Mouse (Mus musculus) kidney, postnatal 25 days (tissue): ENCODE data around the gene Eef1b2.
"Not testable (repeated sequence)": the region's sequence is repeated elsewhere in the genome, so short reads cannot be mapped to it uniquely, and the experiment has no call there.

ENCODE experiments used
- DNase-seq, 2 experiments: peaks; one replicate each; pipeline ENCODE4 v3.0.0; 2021; ENCODE audit warnings: mixed read lengths in 2 of 2

The Eef1b2 gene

DNA sequence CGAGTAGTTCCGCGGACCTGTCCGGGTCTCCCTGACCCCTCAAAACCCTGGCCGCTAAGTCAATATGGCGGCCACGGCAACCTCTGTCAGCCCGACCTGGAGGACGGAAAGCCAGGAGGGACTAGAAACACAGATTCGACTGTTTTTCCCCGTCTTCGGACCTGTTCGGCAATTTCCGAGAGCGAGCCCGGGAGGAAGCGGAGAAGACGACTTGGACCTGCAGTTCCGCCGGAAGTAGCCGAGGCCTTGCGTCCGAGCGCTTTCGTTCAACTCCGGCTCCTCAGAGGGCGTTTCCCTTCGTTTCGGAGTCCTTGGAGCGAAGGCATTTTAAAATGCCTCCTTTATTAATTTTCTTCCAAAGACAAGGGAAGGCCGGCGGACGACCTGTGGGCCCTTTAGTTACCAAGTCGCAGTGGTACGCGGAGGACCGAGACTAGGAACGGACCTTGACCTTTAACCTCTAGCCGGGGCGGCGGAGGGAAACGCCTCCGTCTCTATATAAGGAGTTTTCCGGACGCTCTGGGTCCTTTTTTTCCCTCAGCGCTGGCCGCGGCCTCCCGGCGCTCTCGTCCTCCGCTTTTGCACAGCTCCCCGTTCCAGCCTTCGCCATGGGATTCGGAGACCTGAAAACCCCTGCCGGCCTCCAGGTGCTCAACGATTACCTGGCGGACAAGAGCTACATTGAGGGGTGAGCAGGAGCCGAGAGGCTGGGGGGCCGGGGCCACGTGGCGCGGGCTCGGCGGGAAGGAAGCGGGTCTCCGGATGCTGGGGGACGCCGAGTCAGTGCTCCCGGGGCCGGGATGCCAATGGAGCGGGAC, at the start of gene Eef1b2, which contains the start of gene Ndufs1:
TSS of gene Eef1b2 (plus strand) at position 222 of the 818 bp plus-strand sequence.
TSS of gene Ndufs1 (minus strand) at position 230 of the 818 bp plus-strand sequence.
- DNase-seq = peak; percentile 99

DNA sequence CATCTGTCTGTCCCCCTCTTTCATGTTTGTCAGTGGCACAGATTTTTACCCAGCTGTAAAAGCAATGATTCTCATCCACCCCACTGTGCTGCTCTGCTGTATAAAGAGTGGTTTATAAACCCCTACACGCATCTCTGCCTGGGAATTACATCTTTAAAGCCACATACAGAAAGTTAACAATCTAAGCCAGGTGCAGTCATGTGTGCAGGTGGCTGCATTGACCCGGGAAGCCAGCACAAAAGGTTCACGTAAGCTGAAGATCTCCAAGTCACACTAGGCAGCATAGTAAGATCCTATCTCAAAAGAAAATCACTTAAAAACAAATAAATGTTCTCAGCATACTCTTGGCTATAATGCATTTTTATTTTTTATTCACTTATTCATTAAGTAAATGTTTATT, 47.4 kb upstream of the Eef1b2 start:
- DNase-seq = peak in 1 of 2 experiments; percentile 11

DNA sequence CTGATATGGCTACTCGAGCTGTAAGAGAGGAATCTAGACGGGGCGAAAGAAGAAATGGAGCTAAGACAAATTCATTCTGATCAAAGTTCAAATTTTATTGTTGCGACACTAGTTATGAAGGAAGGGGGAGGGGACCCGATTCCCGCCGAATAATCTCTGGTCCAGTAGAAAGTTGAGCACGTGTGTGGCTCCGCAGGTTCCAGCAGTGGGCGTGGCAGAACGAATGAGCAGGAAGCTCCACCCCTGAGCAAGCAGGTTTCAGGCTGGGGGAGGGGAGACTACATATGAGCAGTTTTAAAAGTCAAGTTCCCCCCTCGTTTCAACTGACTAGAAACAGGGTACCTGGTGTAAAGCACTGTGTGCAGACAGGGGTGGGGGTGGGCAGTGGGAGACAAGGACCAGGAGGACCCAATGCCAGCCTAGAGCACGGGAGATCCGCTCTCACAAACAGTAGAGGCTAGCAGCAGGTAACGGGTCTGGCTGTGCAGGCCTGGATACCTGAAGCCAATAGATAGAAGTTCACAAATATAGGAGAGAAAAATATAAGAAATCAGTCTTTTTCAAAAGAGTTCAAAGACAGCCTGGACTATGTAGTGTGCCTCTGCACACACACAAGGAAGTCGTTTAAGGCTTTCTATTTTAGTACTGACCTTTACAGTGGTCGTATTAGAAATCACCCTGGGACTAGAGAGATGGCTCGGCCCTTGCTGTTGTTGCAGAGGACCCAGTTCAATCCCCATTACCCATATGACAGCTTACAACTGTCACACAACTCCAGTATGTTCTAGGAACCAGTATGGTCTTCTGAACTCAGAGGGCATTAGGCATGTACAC, 46.6 kb upstream of the Eef1b2 start:
- peak; percentile 41 to 55 for DNase-seq

DNA sequence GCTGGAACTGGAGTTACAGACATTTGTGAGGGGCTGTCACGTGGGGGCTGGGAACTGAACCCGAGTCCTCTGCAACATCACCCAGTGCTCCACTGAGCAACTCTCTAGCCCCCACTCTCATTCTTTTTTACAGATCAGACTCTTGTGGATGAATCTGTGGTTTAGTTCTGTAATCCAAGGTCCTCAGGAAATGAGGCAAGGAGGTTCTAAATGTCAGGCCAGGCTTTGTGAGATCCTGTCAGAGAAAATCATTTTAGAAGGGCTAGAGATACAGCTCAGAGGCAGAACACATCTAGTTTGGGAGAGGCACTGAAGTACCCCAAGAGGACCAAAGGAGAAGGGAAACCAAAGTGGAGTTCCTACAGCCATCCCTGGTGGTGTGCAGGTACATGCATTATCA, 45.7 kb upstream of the Eef1b2 start:
- DNase-seq = no peak

DNA sequence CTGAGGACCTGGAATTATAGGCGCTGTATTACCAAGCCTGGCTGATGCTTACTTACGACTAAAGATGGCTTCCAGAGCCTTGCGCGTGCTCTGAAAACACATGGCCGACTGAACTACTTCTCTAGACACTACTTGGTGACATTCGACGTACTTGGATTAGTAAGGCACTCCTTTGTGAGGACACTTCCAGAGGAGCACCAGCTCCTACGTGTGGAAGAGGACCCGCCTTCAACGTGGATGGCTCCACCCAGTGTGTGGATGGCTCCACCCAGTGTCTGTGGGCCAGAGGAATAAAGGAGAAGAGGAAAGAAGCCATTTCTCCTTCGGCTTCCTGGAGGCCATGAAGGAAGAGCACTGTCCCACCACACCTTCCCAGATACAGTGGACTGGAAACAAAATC, 44.9 kb upstream of the Eef1b2 start:
- no peak for DNase-seq

DNA sequence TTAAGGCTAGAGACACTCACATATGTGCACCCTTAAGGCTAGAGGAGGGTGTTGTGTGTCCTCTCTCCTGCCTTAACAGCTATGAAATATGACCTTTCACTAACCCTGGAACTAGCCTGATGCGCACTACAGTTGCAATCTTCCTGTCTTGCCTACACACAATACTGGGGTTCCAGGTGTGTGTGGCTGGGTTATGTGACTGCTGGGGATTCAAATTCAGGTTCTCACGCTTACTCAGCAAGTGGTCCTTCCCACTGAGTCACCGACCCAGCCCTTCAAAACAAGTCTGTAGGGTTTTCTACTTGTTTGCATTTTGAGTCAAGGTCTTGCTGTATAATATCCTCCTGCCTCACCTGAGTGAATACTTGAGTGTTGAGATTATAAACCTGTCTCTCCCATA, 42.1 kb upstream of the Eef1b2 start:
- DNase-seq = no peak

DNA sequence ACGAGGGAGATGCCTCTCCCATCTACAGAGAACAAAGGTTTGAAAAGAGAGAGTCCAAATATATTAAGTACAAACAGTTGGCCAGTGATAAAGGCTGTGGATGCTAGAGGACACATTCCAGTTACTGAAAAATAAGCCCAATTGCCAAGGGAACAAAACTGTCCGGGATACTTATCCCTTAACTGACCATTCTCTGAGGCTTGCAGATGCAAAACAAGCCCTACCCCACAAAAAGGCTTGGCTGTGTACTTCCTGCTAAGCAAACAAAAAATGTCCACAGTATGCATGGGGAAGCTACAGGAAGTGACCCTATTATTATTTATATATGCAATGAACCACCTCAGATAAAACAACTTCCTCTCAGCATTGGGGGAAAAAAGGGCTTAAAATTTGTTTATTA, 38.7 kb upstream of the Eef1b2 start:
- DNase-seq = no peak

DNA sequence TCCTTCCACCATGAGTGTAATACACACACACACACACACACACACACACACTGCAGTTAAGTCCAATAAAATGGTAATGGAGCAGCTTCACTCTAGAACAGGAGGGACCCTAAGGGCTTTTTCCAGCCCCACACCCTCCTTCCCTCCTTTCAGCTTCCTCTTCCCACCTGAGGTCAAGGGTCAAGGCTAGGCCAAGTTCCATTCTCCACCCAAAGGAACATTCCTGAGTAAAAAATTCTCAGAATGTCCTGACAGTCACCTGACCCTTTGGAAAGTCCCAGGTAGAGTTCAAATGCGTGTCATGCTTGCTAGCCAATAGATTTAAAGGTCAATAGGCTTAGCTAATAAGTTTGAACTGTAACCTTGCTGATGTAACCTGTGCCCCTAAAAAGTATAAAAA, 38.0 kb upstream of the Eef1b2 start:
- not testable (repeated sequence) for DNase-seq

DNA sequence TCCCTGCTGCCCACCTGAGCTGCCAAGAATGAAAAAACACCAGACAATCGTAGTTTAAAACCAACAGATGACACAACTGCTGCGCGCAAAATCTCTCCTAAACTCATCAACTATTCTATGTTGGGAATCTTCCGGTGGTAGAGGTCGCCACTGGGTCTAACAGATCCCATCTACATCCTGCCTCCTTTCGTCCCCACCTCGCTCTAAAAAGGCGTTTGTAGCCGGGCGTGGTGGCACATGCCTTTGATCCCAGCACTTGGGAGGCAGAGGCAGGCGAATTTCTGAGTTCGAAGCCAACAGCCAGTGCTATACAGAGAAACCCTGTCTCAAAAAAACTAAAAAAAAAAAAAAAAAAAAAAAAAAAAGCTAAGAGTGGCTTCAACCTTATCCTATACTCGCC, 36.4 kb upstream of the Eef1b2 start:
- no peak for DNase-seq

DNA sequence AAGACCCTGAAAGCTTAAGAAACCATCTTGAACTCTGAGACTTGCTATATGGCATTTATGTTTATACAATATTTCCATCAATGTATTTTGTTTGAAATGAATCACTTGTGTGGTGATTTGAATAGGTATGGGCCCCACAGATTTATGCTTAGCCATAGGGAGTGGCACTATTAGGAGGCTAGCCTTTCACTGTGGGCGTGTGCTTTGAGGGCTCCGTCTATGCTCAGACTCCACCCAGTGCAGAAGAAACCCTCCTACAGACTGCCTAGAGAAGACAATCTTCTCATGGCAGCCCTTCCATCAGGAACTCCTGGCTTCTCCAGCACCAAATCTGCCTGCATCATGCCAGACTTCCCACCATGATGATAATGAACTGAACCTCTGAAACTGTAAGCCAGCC, 8.0 kb upstream of the Eef1b2 start:
- DNase-seq = no peak

DNA sequence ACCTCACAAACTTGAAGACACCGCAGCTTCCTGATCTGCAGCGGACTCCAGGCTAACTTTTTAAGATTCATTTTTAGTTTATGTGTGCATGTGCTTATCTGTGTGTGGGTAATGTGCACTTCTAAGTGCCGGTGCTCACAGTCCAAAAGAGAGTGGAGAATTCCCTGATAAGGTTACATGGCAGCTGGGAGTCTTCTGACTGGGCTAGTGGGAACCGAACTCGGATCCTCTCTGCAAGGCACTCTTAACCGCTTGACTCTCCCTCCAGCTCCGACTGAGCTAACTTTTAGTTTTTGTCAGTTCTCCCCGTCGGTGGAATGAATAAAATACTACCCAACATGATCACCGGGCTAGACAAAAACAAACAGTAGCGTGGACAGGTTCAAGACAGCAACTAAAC, 772 bp upstream of the Eef1b2 start:
- no peak for DNase-seq

DNA sequence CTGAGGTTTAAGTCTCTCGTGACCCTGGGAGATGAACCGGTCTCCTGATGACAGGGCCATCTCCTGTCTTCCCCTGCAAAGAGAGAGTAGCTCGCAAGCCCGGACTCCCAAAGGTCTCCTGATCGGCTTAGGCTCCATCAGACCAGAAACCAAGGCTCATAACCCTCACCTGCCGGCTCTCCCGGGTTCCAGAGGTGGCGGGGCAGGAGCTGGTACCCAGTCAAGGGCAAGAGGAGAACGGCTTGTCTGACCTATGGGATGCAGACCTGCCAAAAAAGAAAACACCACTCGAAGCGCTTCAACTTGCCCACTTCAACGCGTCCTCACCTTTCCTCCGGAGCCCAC, 394 bp upstream of the Eef1b2 start:
- DNase-seq = no peak

DNA sequence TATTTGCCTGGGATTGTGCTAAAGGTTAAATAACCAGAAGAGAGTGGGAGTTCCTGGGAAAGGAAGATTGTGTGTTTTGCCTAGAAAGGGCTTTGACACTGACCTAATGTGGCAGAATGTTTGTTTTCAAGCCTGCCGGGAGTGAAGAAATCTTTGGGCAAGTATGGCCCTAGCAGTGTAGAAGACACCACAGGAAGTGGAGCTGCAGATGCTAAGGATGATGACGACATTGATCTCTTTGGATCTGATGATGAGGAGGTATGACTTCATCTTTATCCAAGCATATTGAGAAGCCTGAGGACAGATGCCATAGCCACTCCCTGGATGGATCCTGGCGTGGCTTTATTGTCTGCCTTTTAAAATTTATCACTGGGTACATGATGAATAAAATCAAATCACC, 1.7 kb downstream of the Eef1b2 start:
- no peak for DNase-seq

DNA sequence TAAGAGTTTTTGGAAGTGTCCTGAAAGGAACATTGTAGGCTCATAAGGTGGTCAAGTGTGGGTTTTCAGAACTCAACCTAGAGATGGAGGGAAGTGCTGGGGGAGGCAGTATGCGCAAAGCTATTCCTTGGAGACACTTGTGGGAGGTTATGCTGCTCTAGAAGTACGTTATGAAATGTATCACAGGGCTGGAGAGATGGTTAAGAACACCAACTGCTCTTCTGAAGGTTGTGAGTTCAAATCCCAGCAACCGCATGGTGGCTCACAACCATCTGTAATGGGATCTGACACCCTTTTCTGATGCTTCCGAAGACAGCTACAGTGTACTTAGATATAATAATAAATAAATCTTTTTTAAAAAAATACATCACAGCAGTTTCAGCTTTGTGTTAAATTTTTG, 3.5 kb downstream of the Eef1b2 start:
- DNase-seq = no peak

DNA sequence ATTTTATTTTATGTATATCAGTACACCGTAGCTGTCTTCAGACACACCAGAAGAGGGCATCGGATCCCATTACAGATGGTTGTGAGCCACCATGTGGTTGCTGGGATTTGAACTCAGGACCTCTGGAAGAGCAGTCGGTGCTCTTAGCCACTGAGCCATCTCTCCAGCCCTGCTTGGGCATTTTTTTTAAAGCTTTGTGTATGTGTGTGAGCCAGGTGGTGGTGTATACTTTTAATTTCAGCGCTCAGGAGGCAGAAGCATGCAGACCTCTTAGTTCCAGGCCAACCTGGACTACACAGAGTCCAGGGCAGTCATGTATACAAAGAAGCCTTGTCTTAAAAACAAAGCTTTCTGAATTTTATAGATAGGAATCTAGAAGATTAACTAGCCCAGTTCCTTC, 4.0 kb downstream of the Eef1b2 start:
- not testable (repeated sequence) for DNase-seq

DNA sequence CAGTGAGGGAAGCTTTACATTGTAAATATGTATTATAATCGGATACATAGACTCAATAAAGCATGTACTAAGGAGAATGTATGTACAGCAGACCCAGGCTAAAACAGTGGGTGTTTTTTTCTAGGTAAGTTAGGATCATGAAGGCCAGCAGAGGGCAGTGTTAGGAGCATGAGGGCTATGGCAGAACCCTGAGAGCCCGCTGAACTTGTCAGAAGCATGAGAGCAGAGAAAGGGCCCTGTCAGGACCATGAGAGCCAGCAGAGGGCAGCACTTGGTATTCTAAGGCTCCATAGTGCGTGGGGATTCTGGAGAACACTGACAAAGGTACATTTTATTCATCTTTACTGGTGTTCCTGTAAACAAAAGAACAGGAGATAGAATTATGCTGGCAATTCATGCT, 4.4 kb downstream of the Eef1b2 start:
- peak; percentile 93 to 98 for DNase-seq

DNA sequence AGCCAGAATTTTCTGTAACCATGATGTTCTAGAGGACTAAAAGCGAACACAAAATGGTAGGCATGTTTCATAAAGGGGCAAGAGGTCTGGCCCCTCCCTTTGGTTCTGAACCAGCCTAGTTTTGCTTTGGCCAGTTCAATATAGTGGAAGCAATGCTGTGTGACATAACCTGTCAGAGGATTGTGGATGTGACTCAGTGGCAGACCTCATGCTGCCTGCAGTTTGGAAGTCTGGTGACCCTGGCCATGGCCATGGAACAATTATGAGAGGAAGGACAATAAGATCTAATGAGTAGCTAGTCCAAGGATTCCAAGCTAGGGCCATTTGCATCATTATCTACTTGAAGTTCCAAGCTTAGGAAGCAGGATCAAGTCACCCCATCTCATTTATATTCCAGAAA, 4.9 kb downstream of the Eef1b2 start:
- DNase-seq = no peak

DNA sequence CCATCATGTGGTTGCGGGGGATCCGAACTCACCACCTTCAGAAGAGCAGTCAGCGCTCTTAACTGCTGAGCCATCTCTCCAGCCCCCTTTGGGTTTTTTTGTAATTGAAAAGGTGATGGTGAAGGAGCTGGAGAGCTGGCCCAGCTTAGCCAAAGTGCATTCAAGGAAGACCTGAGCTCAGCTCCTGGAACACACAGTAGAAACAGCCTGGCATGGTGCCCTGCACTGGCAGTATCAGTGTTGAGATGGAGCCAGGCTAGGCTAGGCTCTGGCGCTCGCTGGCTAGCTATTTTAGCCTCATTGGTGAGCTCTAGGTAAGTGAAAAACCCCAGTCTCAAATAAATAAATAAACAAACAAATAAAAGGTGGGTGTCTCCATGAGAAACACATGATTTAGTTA, 5.6 kb downstream of the Eef1b2 start:
- peak; percentile 67 to 76 for DNase-seq

DNA sequence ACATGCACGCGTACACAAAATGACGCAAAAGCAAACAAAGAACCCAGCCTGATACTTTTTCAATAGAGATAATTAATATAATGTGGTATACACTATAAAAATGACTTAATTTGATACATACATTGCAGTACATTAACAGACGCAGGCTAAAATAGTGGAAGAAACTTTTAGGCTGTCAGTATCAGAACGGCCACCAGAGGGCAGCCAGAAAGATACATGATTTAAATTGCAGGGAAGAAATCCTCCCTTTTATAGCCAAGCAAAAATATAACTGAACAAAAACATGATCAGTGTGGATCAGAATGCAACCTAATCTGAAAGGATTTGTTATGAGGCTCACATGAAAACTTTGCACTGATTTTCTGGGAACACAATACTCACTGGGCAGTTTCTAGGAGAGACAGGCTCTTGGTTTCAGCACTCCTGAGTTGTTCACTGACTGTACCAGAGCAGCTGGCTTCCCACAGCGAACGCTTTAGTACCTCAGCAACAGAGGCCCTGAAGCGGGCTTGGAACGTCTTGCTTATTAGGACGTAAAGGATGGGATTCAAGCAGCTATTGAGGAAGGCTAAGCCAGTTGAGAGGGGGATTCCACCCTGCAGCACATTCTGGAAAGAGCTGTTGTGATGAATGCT, 6.1 kb downstream of the Eef1b2 start:
- peak; percentile 38 to 74 for DNase-seq

DNA sequence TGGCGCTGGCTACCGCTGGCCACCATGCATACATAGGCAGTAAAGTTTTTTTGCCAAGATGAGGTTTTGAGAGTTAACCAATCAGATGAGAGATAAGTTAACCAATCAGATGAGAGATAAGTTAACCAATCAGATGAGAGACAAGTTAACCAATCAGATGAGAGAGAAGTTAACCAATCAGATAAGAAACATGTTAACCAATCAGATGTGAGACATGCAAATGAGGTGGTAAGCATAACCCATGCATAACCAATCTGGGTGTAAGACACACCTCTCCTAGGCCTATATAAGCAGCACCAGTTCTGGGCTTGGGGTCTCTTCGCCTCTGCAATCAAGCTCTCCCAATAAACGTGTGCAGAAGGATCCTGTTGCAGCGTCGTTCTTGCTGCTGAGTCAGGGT, 8.8 kb downstream of the Eef1b2 start:
- DNase-seq = not testable (repeated sequence)

DNA sequence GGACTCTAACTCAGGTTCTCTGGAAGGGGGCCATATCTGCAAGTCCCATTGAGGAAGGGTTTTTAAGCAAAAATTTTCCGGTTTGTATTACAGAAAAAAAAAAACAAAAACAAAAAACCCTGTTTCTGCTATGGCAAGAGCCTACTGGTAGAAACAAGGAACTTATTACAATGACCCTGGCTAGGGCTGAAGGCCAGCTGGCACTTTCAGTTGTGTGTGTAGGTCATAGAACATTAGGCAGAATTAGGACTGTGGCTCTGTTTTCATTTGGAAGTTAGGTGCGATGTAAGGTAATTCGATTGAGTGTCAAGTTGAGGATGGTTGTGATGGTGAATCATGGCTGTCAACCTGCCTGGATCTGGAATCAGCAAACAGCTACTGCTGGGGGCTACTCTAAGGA, 11.9 kb downstream of the Eef1b2 start:
- peak in 1 of 2 experiments; percentile 48 for DNase-seq

DNA sequence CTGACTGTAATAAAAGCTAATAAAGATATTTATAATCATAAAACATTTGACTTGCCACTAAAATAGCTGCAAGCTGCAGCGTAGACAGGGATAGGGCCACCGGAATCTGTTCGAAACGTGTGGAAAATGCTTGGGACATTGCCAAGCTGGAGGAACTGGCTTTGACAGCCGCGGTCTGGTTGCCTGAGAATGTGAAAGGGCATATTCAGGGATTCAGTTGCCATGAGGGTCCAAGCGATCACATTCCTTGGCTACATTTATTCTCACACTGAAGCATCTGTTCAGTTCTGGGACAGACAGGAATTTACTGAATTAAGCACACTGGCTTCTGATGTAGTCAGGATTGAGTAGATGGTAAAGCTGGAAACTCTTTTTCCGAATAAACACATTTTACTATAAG, 14.2 kb downstream of the Eef1b2 start:
- DNase-seq = peak; percentile 51 to 55

DNA sequence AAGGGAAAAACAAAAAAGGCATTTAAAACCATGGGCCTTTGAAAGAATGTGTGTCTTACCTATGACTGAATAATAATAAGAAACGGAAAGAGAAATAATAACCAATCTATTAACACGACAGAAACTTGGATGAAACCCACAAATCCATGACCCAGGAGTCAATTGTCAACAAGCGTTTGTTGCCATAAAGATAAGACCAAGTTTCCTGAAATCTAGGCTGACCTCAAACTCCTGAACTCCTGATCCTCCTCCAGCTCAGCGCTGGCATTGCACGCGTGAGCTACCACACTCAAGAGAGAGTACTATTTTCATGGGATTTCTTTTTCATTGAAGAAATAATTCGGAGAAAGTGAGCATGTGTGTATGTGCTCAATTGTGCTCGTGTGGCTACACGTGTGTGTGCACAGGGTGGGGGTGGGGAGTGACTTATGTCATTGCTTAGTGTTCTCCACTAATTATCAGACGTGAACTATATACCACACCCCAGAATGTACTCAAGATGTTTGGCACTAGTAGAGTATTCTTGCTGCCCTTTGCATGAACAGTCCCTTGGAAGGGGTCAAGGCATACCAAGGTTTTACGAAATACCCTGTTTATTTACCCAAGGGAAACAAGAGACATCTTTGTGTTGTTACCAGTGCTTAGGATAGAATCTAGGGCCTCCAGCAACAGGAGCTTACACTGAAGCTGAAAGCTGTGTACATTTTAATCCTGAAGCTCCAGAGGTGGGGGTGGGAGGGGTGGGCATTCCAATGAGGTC, 15.9 kb downstream of the Eef1b2 start:
- DNase-seq = no peak
